Mouse (Mus musculus): ENCODE measurements around the gene Ranbp17. TPM values are rescaled to one million over a fixed set of nuclear protein-coding genes. Genes with fewer than 3 reads are reported as not detected.

Gene Ranbp17
- polyA plus RNA-seq, 1 experiment from 2014 or later = 1.1 TPM

- DNase-seq (no peak), ATAC-seq (no peak)
- 0 out of 2 replicates have a peak, but pooled peaks cover 2% of the 10 kb centered on the region for H3K4me1 ChIP-seq (ENCODE audit: insufficient read depth)
- H3K9ac ChIP-seq (replicated peaks) = no peak overlapping the region
- H3K9me3 ChIP-seq (ENCODE audit: low read length) = no peaks in the 10 kb centered on the region
- TF ChIP-seq EP300 (IDR thresholded peaks at IDR 0.05; ENCODE audit: low read depth) (no peak), CTCF (IDR thresholded peaks at IDR 0.05; ENCODE audit: low read depth) (no peak)
- H3K36me3 ChIP-seq (replicated peaks; ENCODE audit: insufficient read depth, low read length) = no peaks in the 10 kb centered on the region
- no peak overlapping the region for H3K4me2 ChIP-seq (ENCODE audit: low read depth, low read length)
- no peak overlapping the region for H3K4me3 ChIP-seq (ENCODE audit: low read depth, low read length)
- no peaks in the 10 kb centered on the region for H3K27me3 ChIP-seq (ENCODE audit: insufficient read depth, low read length)
- H3K27ac ChIP-seq (ENCODE audit: low read depth) = no peak overlapping the region
Measured at GRCm38 (mm10) chr11:33509401-33509800, 4.1 kb downstream of the Ranbp17 start.

- no peaks in the 10 kb centered on the region for H3K4me1 ChIP-seq (ENCODE audit: insufficient read depth)
- no peaks in the 10 kb centered on the region for H3K27me3 ChIP-seq (ENCODE audit: insufficient read depth, low read length)
- DNase-seq (no peak), ATAC-seq (no peak)
- no peaks in the 10 kb centered on the region for H3K36me3 ChIP-seq (replicated peaks; ENCODE audit: insufficient read depth, low read length)
- WGBS (ENCODE audit: insufficient replicate concordance) = 67% methylated on average over 4 of the region's 4 CpGs
- TF ChIP-seq CTCF (IDR thresholded peaks at IDR 0.05; ENCODE audit: low read depth) = no peak
- H3K9me3 ChIP-seq (ENCODE audit: low read length) = no peaks in the 10 kb centered on the region
- no peak overlapping the region for H3K9ac ChIP-seq (replicated peaks)
- H3K4me3 ChIP-seq (ENCODE audit: low read depth, low read length) = no peak overlapping the region
- H3K4me2 ChIP-seq (ENCODE audit: low read depth, low read length) = no peak overlapping the region
- no peak overlapping the region for H3K27ac ChIP-seq (ENCODE audit: low read depth)
Measured at GRCm38 (mm10) chr11:33485746-33486145, 27.8 kb downstream of the Ranbp17 start.

GRCm38 (mm10) chr11:33480410-33480809 is 33.1 kb downstream of the Ranbp17 start:
- no peak overlapping the region for H3K27ac ChIP-seq (ENCODE audit: low read depth)
- H3K9ac ChIP-seq (replicated peaks) = no peak overlapping the region
- H3K27me3 ChIP-seq (ENCODE audit: insufficient read depth, low read length) = no peaks in the 10 kb centered on the region
- DNase-seq (no peak), ATAC-seq (no peak)
- TF ChIP-seq EP300 (IDR thresholded peaks at IDR 0.05; ENCODE audit: low read depth) (no peak), CTCF (IDR thresholded peaks at IDR 0.05; ENCODE audit: low read depth) (no peak)
- H3K36me3 ChIP-seq (replicated peaks; ENCODE audit: insufficient read depth, low read length) = no peaks in the 10 kb centered on the region
- no peak overlapping the region for H3K4me3 ChIP-seq (ENCODE audit: low read depth, low read length)
- WGBS (ENCODE audit: insufficient replicate concordance) = 84% methylated on average over 10 of the region's 10 CpGs
- H3K4me2 ChIP-seq (ENCODE audit: low read depth, low read length) = no peak overlapping the region
- no peaks in the 10 kb centered on the region for H3K4me1 ChIP-seq (ENCODE audit: insufficient read depth)
- H3K9me3 ChIP-seq (ENCODE audit: low read length) = no peaks in the 10 kb centered on the region

GRCm38 (mm10) chr11:33479209-33479608 is 34.3 kb downstream of the Ranbp17 start:
- DNase-seq (no peak), ATAC-seq (no peak)
- Histone ChIP-seq H3K27ac (ENCODE audit: low read depth) (no peak overlapping the region), H3K27me3 (ENCODE audit: insufficient read depth, low read length) (no peaks in the 10 kb centered on the region), H3K4me2 (ENCODE audit: low read depth, low read length) (no peak overlapping the region), H3K9ac (replicated peaks) (no peak overlapping the region), H3K9me3 (ENCODE audit: low read length) (no peaks in the 10 kb centered on the region), H3K36me3 (replicated peaks; ENCODE audit: insufficient read depth, low read length) (no peaks in the 10 kb centered on the region), H3K4me3 (ENCODE audit: low read depth, low read length) (no peak overlapping the region), H3K4me1 (ENCODE audit: insufficient read depth) (no peaks in the 10 kb centered on the region)
- no peak for TF ChIP-seq CTCF (IDR thresholded peaks at IDR 0.05; ENCODE audit: low read depth)
- TF ChIP-seq EP300 (IDR thresholded peaks at IDR 0.05; ENCODE audit: low read depth) = no peak
- 56% methylated on average over 4 of the region's 4 CpGs for WGBS (ENCODE audit: insufficient replicate concordance)

- Histone ChIP-seq H3K27ac (ENCODE audit: low read depth) (no peak overlapping the region), H3K4me2 (ENCODE audit: low read depth, low read length) (no peak overlapping the region), H3K36me3 (replicated peaks; ENCODE audit: insufficient read depth, low read length) (no peaks in the 10 kb centered on the region), H3K27me3 (ENCODE audit: insufficient read depth, low read length) (no peaks in the 10 kb centered on the region), H3K4me3 (ENCODE audit: low read depth, low read length) (no peak overlapping the region), H3K9ac (replicated peaks) (no peak overlapping the region), H3K4me1 (ENCODE audit: insufficient read depth) (no peaks in the 10 kb centered on the region), H3K9me3 (ENCODE audit: low read length) (no peaks in the 10 kb centered on the region)
- 86% methylated on average over 2 of the region's 2 CpGs for WGBS (ENCODE audit: insufficient replicate concordance)
- no peak for TF ChIP-seq EP300 (IDR thresholded peaks at IDR 0.05; ENCODE audit: low read depth)
- TF ChIP-seq CTCF (IDR thresholded peaks at IDR 0.05; ENCODE audit: low read depth) = no peak
- ATAC-seq (no peak), DNase-seq (no peak)
Measured at GRCm38 (mm10) chr11:33476634-33477033, 36.9 kb downstream of the Ranbp17 start.

GRCm38 (mm10) chr11:33461172-33461571 is 52.4 kb downstream of the Ranbp17 start:
- no peaks in the 10 kb centered on the region for H3K36me3 ChIP-seq (replicated peaks; ENCODE audit: insufficient read depth, low read length)
- no peak overlapping the region for H3K9ac ChIP-seq (replicated peaks)
- H3K27me3 ChIP-seq (ENCODE audit: insufficient read depth, low read length) = no peaks in the 10 kb centered on the region
- no peak for DNase-seq
- H3K9me3 ChIP-seq (ENCODE audit: low read length) = no peaks in the 10 kb centered on the region
- peak; percentile 15; the same call in 1 of the 2 replicates for ATAC-seq
- H3K4me2 ChIP-seq (ENCODE audit: low read depth, low read length) = no peak overlapping the region
- no peaks in the 10 kb centered on the region for H3K4me1 ChIP-seq (ENCODE audit: insufficient read depth)
- WGBS (ENCODE audit: insufficient replicate concordance) = 55% methylated on average over 1 of the region's 1 CpGs
- TF ChIP-seq EP300 (IDR thresholded peaks at IDR 0.05; ENCODE audit: low read depth) (0 out of 2 replicates have a peak, but pooled peaks have one; percentile 24), CTCF (IDR thresholded peaks at IDR 0.05; ENCODE audit: low read depth) (no peak)
- no peak overlapping the region for H3K27ac ChIP-seq (ENCODE audit: low read depth)
- H3K4me3 ChIP-seq (ENCODE audit: low read depth, low read length) = no peak overlapping the region

- WGBS (ENCODE audit: insufficient replicate concordance) = 75% methylated on average over 3 of the region's 3 CpGs
- DNase-seq = no peak
Measured at GRCm38 (mm10) chr11:33454069-33454468, 59.5 kb downstream of the Ranbp17 start.

More at GRCm38 (mm10) chr11:33454069-33454468, 59.5 kb downstream of the Ranbp17 start:
- no peak for TF ChIP-seq EP300 (IDR thresholded peaks at IDR 0.05; ENCODE audit: low read depth)
- ATAC-seq = no peak
- no peaks in the 10 kb centered on the region for H3K27me3 ChIP-seq (ENCODE audit: insufficient read depth, low read length)
- H3K4me2 ChIP-seq (ENCODE audit: low read depth, low read length) = no peak overlapping the region
- no peak overlapping the region for H3K9ac ChIP-seq (replicated peaks)
- H3K9me3 ChIP-seq (ENCODE audit: low read length) = no peaks in the 10 kb centered on the region
- H3K4me3 ChIP-seq (ENCODE audit: low read depth, low read length) = no peak overlapping the region
- no peak overlapping the region for H3K27ac ChIP-seq (ENCODE audit: low read depth)
- no peaks in the 10 kb centered on the region for H3K36me3 ChIP-seq (replicated peaks; ENCODE audit: insufficient read depth, low read length)
- H3K4me1 ChIP-seq (ENCODE audit: insufficient read depth) = no peaks in the 10 kb centered on the region

All from liver, postnatal 0 days (tissue).